Mouse (Mus musculus) limb, embryonic 11.5 days (tissue): ENCODE results near the gene Galntl6. TPM values are rescaled to one million over a fixed set of nuclear protein-coding genes. Genes with fewer than 3 reads are reported as not detected.

Source experiments
- ATAC-seq: fragments of 200-750 bp; cut with Nextera tagmentation; 2 replicates; pipeline ENCODE4 v1.8.0; 2017; ENCODE audit warnings: low read depth; ENCODE audit not compliant: insufficient number of reproducible peaks, low FRiP score, low TSS enrichment
- DNase-seq: peaks from one replicate; pipeline ENCODE4 v3.0.0-alpha.2; 2015; ENCODE audit warnings: low spot score
- H3K27ac ChIP-seq: fragments of 300-500 bp; sonication (generic); replicated peaks from 2 replicates; pipeline ENCODE4 v1.5.1; 2014; ENCODE audit warnings: low read depth, mild to moderate bottlenecking, low read length
- H3K27me3 ChIP-seq: fragments of 300-500 bp; sonication (generic); 2 replicates; pipeline ENCODE4 v1.6.1; 2014; ENCODE audit warnings: mild to moderate bottlenecking, low read length, mixed read lengths; ENCODE audit not compliant: control insufficient read depth, insufficient read depth
- H3K36me3 ChIP-seq: fragments of 300-500 bp; sonication (generic); 2 replicates; pipeline ENCODE4 v1.6.1; 2014; ENCODE audit warnings: mild to moderate bottlenecking, low read length, moderate library complexity, mixed read lengths; ENCODE audit not compliant: control insufficient read depth, insufficient read depth
- H3K4me1 ChIP-seq: fragments of 300-500 bp; sonication (generic); 2 replicates; pipeline ENCODE4 v1.6.1; 2014; ENCODE audit warnings: low read length, mixed read lengths; ENCODE audit not compliant: control insufficient read depth, insufficient read depth
- H3K4me2 ChIP-seq: fragments of 300-500 bp; sonication (generic); 2 replicates; pipeline ENCODE4 v1.6.1; 2014; ENCODE audit warnings: low read depth, mild to moderate bottlenecking, moderate library complexity; ENCODE audit not compliant: severe bottlenecking
- H3K4me3 ChIP-seq: fragments of 300-500 bp; sonication (generic); 2 replicates; pipeline ENCODE4 v1.5.1; 2014; ENCODE audit warnings: low read depth, low read length
- H3K9ac ChIP-seq: fragments of 300-500 bp; sonication (generic); 2 replicates; pipeline ENCODE4 v1.6.1; 2014; ENCODE audit warnings: mild to moderate bottlenecking, low read length
- H3K9me3 ChIP-seq: fragments of 300-500 bp; sonication (generic); 2 replicates; pipeline ENCODE4 v1.6.1; 2016; ENCODE audit warnings: low read length; ENCODE audit not compliant: control insufficient read depth
- WGBS: fragments of 180-500 bp; shearing (Covaris S2); extraction: QIAGEN DNeasy Blood & Tissue Kit; methylation state at CpG from one replicate; pipeline ENCODE4 v1.1.7; 2014; 5-methylcytosine and 5-hydroxymethylcytosine counted together
- polyA plus RNA-seq: library from polyadenylated mRNA; unstranded; fragments of >200 nt; fragmentation: Nextera tagmentation; extraction: Ambion mirVana; gene quantifications from 2 replicates; pipeline ENCODE4 v1.2.1, GENCODE M21; 2014

Galntl6 gene
- polyA plus RNA-seq, 1 experiment from 2014 or later, result 0.45 TPM

- no peak overlapping the region for H3K27ac ChIP-seq
- H3K9ac ChIP-seq, result no peak overlapping the region
- no peak overlapping the region for H3K4me3 ChIP-seq
- H3K36me3 ChIP-seq, result no peaks in the 10 kb centered on the region
- no peak for DNase-seq
- no peaks in the 10 kb centered on the region for H3K4me1 ChIP-seq
- no peak overlapping the region for H3K4me2 ChIP-seq
- H3K9me3 ChIP-seq, result no peaks in the 10 kb centered on the region
- no peaks in the 10 kb centered on the region for H3K27me3 ChIP-seq
- WGBS, result 82% methylated on average over 2 of the region's 2 CpGs
- ATAC-seq, result no peak
Measured at GRCm38 (mm10) chr8:58568086-58568485, 344.4 kb downstream of the Galntl6 start.

- H3K27ac ChIP-seq, result no peak overlapping the region
- H3K4me2 ChIP-seq, result no peak overlapping the region
- H3K9me3 ChIP-seq, result no peaks in the 10 kb centered on the region
- ATAC-seq, result no peak; the same call in 1 of the 2 replicates
- H3K4me1 ChIP-seq, result no peaks in the 10 kb centered on the region
- no peaks in the 10 kb centered on the region for H3K36me3 ChIP-seq
- no peaks in the 10 kb centered on the region for H3K27me3 ChIP-seq
- H3K9ac ChIP-seq, result no peak overlapping the region
- DNase-seq, result no peak
- 54% methylated on average over 2 of the region's 2 CpGs for WGBS
- H3K4me3 ChIP-seq, result no peak overlapping the region
Measured at GRCm38 (mm10) chr8:58566115-58566514, 346.3 kb downstream of the Galntl6 start.

- no peak overlapping the region for H3K27ac ChIP-seq
- no peak for DNase-seq
- H3K4me2 ChIP-seq, result no peak overlapping the region
- H3K36me3 ChIP-seq, result no peaks in the 10 kb centered on the region
- no peaks in the 10 kb centered on the region for H3K4me1 ChIP-seq
- ATAC-seq, result no peak
- no peak overlapping the region for H3K4me3 ChIP-seq
- 81% methylated on average over 2 of the region's 2 CpGs for whole genome bisulfite sequencing
- H3K27me3 ChIP-seq, result no peaks in the 10 kb centered on the region
- no peaks in the 10 kb centered on the region for H3K9me3 ChIP-seq
- no peak overlapping the region for H3K9ac ChIP-seq
Measured at GRCm38 (mm10) chr8:58535781-58536180, 376.7 kb downstream of the Galntl6 start.

- Histone ChIP-seq H3K9me3 (no peaks in the 10 kb centered on the region), H3K36me3 (no peaks in the 10 kb centered on the region), H3K9ac (no peak overlapping the region), H3K4me3 (no peak overlapping the region), H3K4me1 (no peaks in the 10 kb centered on the region), H3K27ac (no peak overlapping the region), H3K4me2 (no peak overlapping the region), H3K27me3 (no peaks in the 10 kb centered on the region)
- DNase-seq, result no peak
- ATAC-seq, result no peak
Measured at GRCm38 (mm10) chr8:58534631-58535030, 377.8 kb downstream of the Galntl6 start.

DNA sequence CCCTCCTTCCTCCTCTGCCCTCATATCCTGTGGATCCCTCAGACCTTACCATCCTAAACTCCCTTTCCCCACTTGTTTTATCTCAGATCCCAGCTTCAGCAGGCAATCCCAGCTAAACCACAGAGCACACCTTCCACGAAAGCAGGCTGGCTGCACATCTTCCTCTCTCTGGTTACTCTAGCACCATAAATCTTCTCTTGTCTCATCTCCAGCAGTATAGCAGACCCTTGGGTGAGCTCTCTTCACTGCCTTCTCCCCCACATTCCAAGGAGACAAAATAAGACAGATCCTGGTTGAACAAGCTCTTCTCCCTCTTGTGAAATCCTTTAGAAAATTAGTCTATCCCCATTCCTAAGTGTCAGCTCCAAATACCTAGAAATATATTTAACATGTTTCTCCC, 389.0 kb downstream of the Galntl6 start:
- Histone ChIP-seq H3K4me1 (no peaks in the 10 kb centered on the region), H3K9me3 (no peaks in the 10 kb centered on the region), H3K4me2 (no peak overlapping the region), H3K9ac (no peak overlapping the region), H3K27ac (no peak overlapping the region), H3K36me3 (no peaks in the 10 kb centered on the region), H3K27me3 (no peaks in the 10 kb centered on the region), H3K4me3 (no peak overlapping the region)
- no peak for DNase-seq
- no peak for ATAC-seq
- 15% methylated on average over 1 of the region's 1 CpGs for WGBS

DNA sequence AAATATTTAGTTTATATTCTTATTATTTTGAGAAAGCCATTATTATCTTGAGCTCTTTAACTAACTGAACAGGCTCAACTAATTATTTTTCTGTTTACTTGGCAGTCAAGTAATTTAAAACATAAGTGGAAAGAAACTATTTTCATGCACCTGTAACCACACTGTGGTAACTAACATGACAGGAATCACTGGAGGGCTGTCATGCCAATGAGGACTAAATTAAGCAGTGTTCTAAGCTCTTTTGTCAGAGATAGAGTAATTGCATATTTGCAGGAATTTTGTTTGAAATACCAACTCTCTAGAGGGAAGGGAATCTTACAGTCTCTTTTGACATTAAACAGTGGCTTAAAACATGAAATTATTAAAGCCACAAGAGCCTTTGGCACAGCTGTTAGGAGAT, 390.5 kb downstream of the Galntl6 start:
- H3K9ac ChIP-seq, result no peak overlapping the region
- H3K9me3 ChIP-seq, result no peaks in the 10 kb centered on the region
- no peak for DNase-seq
- H3K4me3 ChIP-seq, result no peak overlapping the region
- H3K27ac ChIP-seq, result no peak overlapping the region
- no peak overlapping the region for H3K4me2 ChIP-seq
- H3K27me3 ChIP-seq, result no peaks in the 10 kb centered on the region
- ATAC-seq, result no peak
- H3K4me1 ChIP-seq, result no peaks in the 10 kb centered on the region
- H3K36me3 ChIP-seq, result no peaks in the 10 kb centered on the region

GRCm38 (mm10) chr8:58510516-58510915, 401.9 kb downstream of the Galntl6 start:
- no peaks in the 10 kb centered on the region for H3K4me1 ChIP-seq
- no peak overlapping the region for H3K9ac ChIP-seq
- H3K4me3 ChIP-seq, result no peak overlapping the region
- H3K27ac ChIP-seq, result no peak overlapping the region
- no peak for DNase-seq
- H3K36me3 ChIP-seq, result no peaks in the 10 kb centered on the region
- no peaks in the 10 kb centered on the region for H3K27me3 ChIP-seq
- ATAC-seq, result no peak
- no peak overlapping the region for H3K4me2 ChIP-seq
- no peaks in the 10 kb centered on the region for H3K9me3 ChIP-seq

DNA sequence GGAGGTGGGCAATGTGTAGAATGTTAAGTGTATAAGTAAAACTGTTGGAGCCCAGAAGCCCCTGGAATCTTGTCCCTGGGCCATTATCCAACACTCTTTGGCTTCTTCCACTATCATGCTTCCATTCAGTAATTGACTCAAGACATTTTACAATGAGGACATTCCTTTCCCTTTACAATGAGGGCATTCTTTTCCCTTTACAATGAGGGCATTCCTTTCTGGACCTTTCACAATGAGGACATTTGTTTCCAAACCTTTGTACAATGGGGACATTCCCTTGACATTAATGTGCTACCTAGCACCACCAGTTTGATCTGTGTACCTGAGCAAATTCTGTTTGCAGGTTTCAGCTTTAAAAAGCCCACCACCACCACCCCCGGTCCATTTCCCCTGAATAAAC, 403.4 kb downstream of the Galntl6 start:
- no peak overlapping the region for H3K27ac ChIP-seq
- ATAC-seq, result no peak
- H3K9me3 ChIP-seq, result no peaks in the 10 kb centered on the region
- no peaks in the 10 kb centered on the region for H3K36me3 ChIP-seq
- no peaks in the 10 kb centered on the region for H3K27me3 ChIP-seq
- H3K4me1 ChIP-seq, result no peaks in the 10 kb centered on the region
- no peak for DNase-seq
- no peak overlapping the region for H3K4me3 ChIP-seq
- H3K9ac ChIP-seq, result no peak overlapping the region
- WGBS, result 90% methylated on average over 1 of the region's 1 CpGs
- H3K4me2 ChIP-seq, result no peak overlapping the region

- H3K9me3 ChIP-seq, result no peaks in the 10 kb centered on the region
- no peak for DNase-seq
- no peak overlapping the region for H3K9ac ChIP-seq
- H3K27ac ChIP-seq, result no peak overlapping the region
- ATAC-seq, result no peak
- WGBS, result 82% methylated on average over 4 of the region's 4 CpGs
- no peaks in the 10 kb centered on the region for H3K4me1 ChIP-seq
- H3K4me3 ChIP-seq, result no peak overlapping the region
- no peak overlapping the region for H3K4me2 ChIP-seq
- H3K27me3 ChIP-seq, result no peaks in the 10 kb centered on the region
- H3K36me3 ChIP-seq, result no peaks in the 10 kb centered on the region
Measured at GRCm38 (mm10) chr8:58487099-58487498, 425.3 kb downstream of the Galntl6 start.
